Mouse (Mus musculus): ENCODE results near the gene A930017K11Rik. TPM values are rescaled to one million over a fixed set of nuclear protein-coding genes. Genes with fewer than 3 reads are reported as not detected.
A peak's percentile ranks its signal among the peaks of the same experiment; 100 is the strongest.

Gene A930017K11Rik
- total and polyA plus RNA-seq, 3 experiments, result not detected

- H3K36me3 ChIP-seq (ENCODE audit: control insufficient read depth in 1 of 2, insufficient read depth in 2 of 2, low read length in 2 of 2), result no peaks in the 10 kb centered on the region; a peak in 1 of 4 replicates
- H3K9me3 ChIP-seq (replicated peaks; ENCODE audit: insufficient read depth, low read length), result no peaks in the 10 kb centered on the region
- no peaks in the 10 kb centered on the region for H3K27me3 ChIP-seq (ENCODE audit: control insufficient read depth in 1 of 2, insufficient read depth in 2 of 2, low read length in 2 of 2)
- H3K4me3 ChIP-seq (ENCODE audit: control insufficient read depth in 1 of 2, insufficient read depth in 1 of 2, low read depth in 2 of 2, low read length in 2 of 2), result no peak overlapping the region
- no peak overlapping the region for H3K27ac ChIP-seq (ENCODE audit: control insufficient read depth, low read depth, low read length)
- no peak overlapping the region; the same call in 1 of the 2 replicates for H3K9ac ChIP-seq (ENCODE audit: control insufficient read depth, low read depth, low read length, poor library complexity, severe bottlenecking)
- TF ChIP-seq TCF12 (IDR thresholded peaks at IDR 0.05; ENCODE audit: low read depth, low read length), result no peak
- peak; percentile 70 for TF ChIP-seq ZNF384 (IDR thresholded peaks at IDR 0.05; ENCODE audit: low read depth, low read length)
- no peak for DNase-seq (ENCODE audit: low read depth, low spot score)
- peaks cover 2 to 6% of the 10 kb centered on the region in 2 experiments; a peak in 1 of 4 replicates for H3K4me1 ChIP-seq (ENCODE audit: control insufficient read depth in 1 of 2, insufficient read depth in 2 of 2, low read length in 2 of 2)
- H3K79me2 ChIP-seq (ENCODE audit: control insufficient read depth, insufficient read depth, low read length, poor library complexity), result no peaks in the 10 kb centered on the region; the same call in 1 of the 2 replicates
Observed at GRCm38 (mm10) chr17:25970954-25971707, 18.8 kb upstream of the A930017K11Rik start.

GRCm38 (mm10) chr17:25970448-25970847 lies 18.1 kb upstream of the A930017K11Rik start:
- H3K36me3 ChIP-seq (ENCODE audit: control insufficient read depth in 1 of 2, insufficient read depth in 2 of 2, low read length in 2 of 2), result no peaks in the 10 kb centered on the region; a peak in 1 of 4 replicates
- no peaks in the 10 kb centered on the region for H3K27me3 ChIP-seq (ENCODE audit: control insufficient read depth in 1 of 2, insufficient read depth in 2 of 2, low read length in 2 of 2)
- no peak overlapping the region for H3K27ac ChIP-seq (ENCODE audit: control insufficient read depth, low read depth, low read length)
- no peak overlapping the region for H3K4me3 ChIP-seq (ENCODE audit: control insufficient read depth in 1 of 2, insufficient read depth in 1 of 2, low read depth in 2 of 2, low read length in 2 of 2)
- no peaks in the 10 kb centered on the region for H3K9me3 ChIP-seq (replicated peaks; ENCODE audit: insufficient read depth, low read length)
- H3K4me1 ChIP-seq (ENCODE audit: control insufficient read depth in 1 of 2, insufficient read depth in 2 of 2, low read length in 2 of 2), result peaks cover 2 to 6% of the 10 kb centered on the region in 2 experiments; a peak in 1 of 4 replicates
- DNase-seq (ENCODE audit: low read depth, low spot score), result no peak
- peak in 1 of 3 experiments; percentile 25; a peak in 1 of 6 replicates for TF ChIP-seq CTCF (IDR thresholded peaks at IDR 0.05 in 2 of 3, conservative IDR thresholded peaks at IDR 0.05 in 1 of 3; ENCODE audit: control insufficient read depth in 1 of 3, insufficient read depth in 1 of 3, low read depth in 2 of 3, low read length in 3 of 3, poor library complexity in 1 of 3, severe bottlenecking in 1 of 3)
- no peak for TF ChIP-seq ZC3H11A (IDR thresholded peaks at IDR 0.05; ENCODE audit: low read depth, low read length)
- H3K79me2 ChIP-seq (ENCODE audit: control insufficient read depth, insufficient read depth, low read length, poor library complexity), result no peaks in the 10 kb centered on the region; the same call in 1 of the 2 replicates
- no peak overlapping the region for H3K9ac ChIP-seq (ENCODE audit: control insufficient read depth, low read depth, low read length, poor library complexity, severe bottlenecking)

GRCm38 (mm10) chr17:25968176-25968575 lies 15.8 kb upstream of the A930017K11Rik start:
- no peak overlapping the region for H3K4me3 ChIP-seq (ENCODE audit: control insufficient read depth in 1 of 2, insufficient read depth in 1 of 2, low read depth in 2 of 2, low read length in 2 of 2)
- H3K27ac ChIP-seq (ENCODE audit: control insufficient read depth, low read depth, low read length), result no peak overlapping the region
- H3K9me3 ChIP-seq (replicated peaks; ENCODE audit: insufficient read depth, low read length), result no peaks in the 10 kb centered on the region
- H3K79me2 ChIP-seq (ENCODE audit: control insufficient read depth, insufficient read depth, low read length, poor library complexity), result no peaks in the 10 kb centered on the region
- no peak overlapping the region for H3K9ac ChIP-seq (ENCODE audit: control insufficient read depth, low read depth, low read length, poor library complexity, severe bottlenecking)
- H3K27me3 ChIP-seq (ENCODE audit: control insufficient read depth in 1 of 2, insufficient read depth in 2 of 2, low read length in 2 of 2), result no peaks in the 10 kb centered on the region
- no peaks in the 10 kb centered on the region; a peak in 1 of 4 replicates for H3K36me3 ChIP-seq (ENCODE audit: control insufficient read depth in 1 of 2, insufficient read depth in 2 of 2, low read length in 2 of 2)
- no peak for TF ChIP-seq CTCF (IDR thresholded peaks at IDR 0.05 in 2 of 3, conservative IDR thresholded peaks at IDR 0.05 in 1 of 3; ENCODE audit: control insufficient read depth in 1 of 3, insufficient read depth in 1 of 3, low read depth in 2 of 3, low read length in 3 of 3, poor library complexity in 1 of 3, severe bottlenecking in 1 of 3)
- no peak for TF ChIP-seq POLR2AphosphoS2 (IDR thresholded peaks at IDR 0.05; ENCODE audit: low read length)
- no peak for TF ChIP-seq POLR2AphosphoS5 (IDR thresholded peaks at IDR 0.05; ENCODE audit: borderline replicate concordance, low read depth, low read length)
- no peak for TF ChIP-seq POLR2A (IDR thresholded peaks at IDR 0.05; ENCODE audit: control insufficient read depth in 1 of 2, insufficient read depth in 1 of 2, low read depth in 1 of 2, low read length in 2 of 2, poor library complexity in 1 of 2)
- no peak for DNase-seq (ENCODE audit: low read depth, low spot score)
- H3K4me1 ChIP-seq (ENCODE audit: control insufficient read depth in 1 of 2, insufficient read depth in 2 of 2, low read length in 2 of 2), result peaks cover 2 to 6% of the 10 kb centered on the region in 2 experiments; a peak in 1 of 4 replicates

All from MEL (cell line).